Mouse (Mus musculus) forebrain, embryonic 12.5 days (tissue): Measurements from ENCODE around the gene St8sia2. TPM values are rescaled to one million over a fixed set of nuclear protein-coding genes. Genes with fewer than 3 reads are reported as not detected.

Experiments
- ATAC-seq: fragments of 200-750 bp; cut with Nextera tagmentation; 2 replicates; pipeline ENCODE4 v1.8.0; 2017; ENCODE audit warnings: moderate TSS enrichment; ENCODE audit not compliant: low FRiP score
- H3K27ac ChIP-seq: fragments of 300-500 bp; sonication (generic); 2 replicates; pipeline ENCODE4 v1.5.1; 2016; ENCODE audit warnings: mild to moderate bottlenecking
- H3K27me3 ChIP-seq: fragments of 300-500 bp; sonication (generic); 2 replicates; pipeline ENCODE4 v1.6.1; 2016; ENCODE audit warnings: mild to moderate bottlenecking
- H3K36me3 ChIP-seq: fragments of 300-500 bp; sonication (generic); replicated peaks from 2 replicates; pipeline ENCODE4 v1.6.1; 2016; ENCODE audit warnings: mild to moderate bottlenecking
- H3K4me1 ChIP-seq: fragments of 300-500 bp; sonication (generic); 2 replicates; pipeline ENCODE4 v1.6.1; 2016
- H3K4me2 ChIP-seq: fragments of 300-500 bp; sonication (generic); 2 replicates; pipeline ENCODE4 v1.6.1; 2016; ENCODE audit warnings: mild to moderate bottlenecking, moderate library complexity
- H3K4me3 ChIP-seq: fragments of 300-500 bp; sonication (generic); replicated peaks from 2 replicates; pipeline ENCODE4 v1.5.1; 2016; ENCODE audit warnings: mild to moderate bottlenecking
- H3K9ac ChIP-seq: fragments of 300-500 bp; sonication (generic); 2 replicates; pipeline ENCODE4 v1.6.1; 2016; ENCODE audit warnings: mild to moderate bottlenecking
- H3K9me3 ChIP-seq: fragments of 300-500 bp; sonication (generic); 2 replicates; pipeline ENCODE4 v1.6.1; 2016
- WGBS: fragments of 180-500 bp; shearing (Covaris S2); methylation state at CpG from one replicate; pipeline ENCODE4 v1.1.7; 2016; 5-methylcytosine and 5-hydroxymethylcytosine counted together
- polyA plus RNA-seq: library from polyadenylated mRNA; unstranded; fragments of >200 nt; fragmentation: Nextera tagmentation; extraction: Ambion mirVana; gene quantifications from 2 replicates; pipeline ENCODE4 v1.2.1, GENCODE M21; 2016

Gene St8sia2
- polyA plus RNA-seq, 1 experiment from 2014 or later, result 45.9 TPM

GRCm38 (mm10) chr7:73909432-73910205 is 103.9 kb downstream of the St8sia2 start:
- no peaks in the 10 kb centered on the region for H3K36me3 ChIP-seq
- 83% methylated on average over 5 of the region's 5 CpGs for WGBS
- no peak overlapping the region for H3K4me2 ChIP-seq
- peaks cover 7% of the 10 kb centered on the region for H3K4me1 ChIP-seq
- H3K9ac ChIP-seq, result no peak overlapping the region
- H3K9me3 ChIP-seq, result no peaks in the 10 kb centered on the region
- H3K4me3 ChIP-seq, result no peak overlapping the region
- no peak overlapping the region for H3K27ac ChIP-seq
- no peak for ATAC-seq
- H3K27me3 ChIP-seq, result peaks cover 12% of the 10 kb centered on the region; the same call in 1 of the 2 replicates

- no peak overlapping the region for H3K27ac ChIP-seq
- H3K9me3 ChIP-seq, result no peaks in the 10 kb centered on the region
- no peak for ATAC-seq
- no peak overlapping the region for H3K9ac ChIP-seq
- H3K36me3 ChIP-seq, result no peaks in the 10 kb centered on the region
- H3K4me2 ChIP-seq, result no peak overlapping the region
- H3K4me1 ChIP-seq, result 0 out of 2 replicates have a peak, but pooled peaks cover 6% of the 10 kb centered on the region
- 34% methylated on average over 6 of the region's 6 CpGs for WGBS
- H3K4me3 ChIP-seq, result no peak overlapping the region
- H3K27me3 ChIP-seq, result no peaks in the 10 kb centered on the region; the same call in 1 of the 2 replicates
Measured at GRCm38 (mm10) chr7:73894506-73894905, 119.0 kb downstream of the St8sia2 start.

GRCm38 (mm10) chr7:73891830-73892229 is 121.7 kb downstream of the St8sia2 start:
- Histone ChIP-seq H3K4me1 (0 out of 2 replicates have a peak, but pooled peaks cover 6% of the 10 kb centered on the region), H3K4me2 (no peak overlapping the region), H3K4me3 (no peak overlapping the region), H3K9ac (no peak overlapping the region), H3K36me3 (no peaks in the 10 kb centered on the region), H3K27ac (no peak overlapping the region), H3K27me3 (no peaks in the 10 kb centered on the region; the same call in 1 of the 2 replicates), H3K9me3 (no peaks in the 10 kb centered on the region)
- no peak for ATAC-seq
- 86% methylated on average over 5 of the region's 5 CpGs for WGBS

- Histone ChIP-seq H3K9me3 (no peaks in the 10 kb centered on the region), H3K36me3 (no peaks in the 10 kb centered on the region), H3K4me3 (no peak overlapping the region), H3K4me1 (0 out of 2 replicates have a peak, but pooled peaks cover 6% of the 10 kb centered on the region), H3K4me2 (no peak overlapping the region), H3K9ac (no peak overlapping the region), H3K27ac (no peak overlapping the region), H3K27me3 (no peaks in the 10 kb centered on the region; the same call in 1 of the 2 replicates)
- ATAC-seq, result no peak
- WGBS, result 85% methylated on average over 9 of the region's 9 CpGs
Measured at GRCm38 (mm10) chr7:73890891-73891610, 122.4 kb downstream of the St8sia2 start.

GRCm38 (mm10) chr7:73890466-73890865 is 123.0 kb downstream of the St8sia2 start:
- Histone ChIP-seq H3K4me2 (no peak overlapping the region), H3K27me3 (no peaks in the 10 kb centered on the region; the same call in 1 of the 2 replicates), H3K4me1 (0 out of 2 replicates have a peak, but pooled peaks cover 6% of the 10 kb centered on the region), H3K4me3 (no peak overlapping the region), H3K36me3 (no peaks in the 10 kb centered on the region), H3K27ac (no peak overlapping the region), H3K9me3 (no peaks in the 10 kb centered on the region), H3K9ac (no peak overlapping the region)
- ATAC-seq, result no peak
- WGBS, result 90% methylated on average over 5 of the region's 5 CpGs
